8 mouse cellular contexts compared by ENCODE assay signal in genomic region chr11:33958713-33959112, GRCm38 (mm10). TPM values are rescaled to one million over a fixed set of nuclear protein-coding genes. Genes with fewer than 3 reads are reported as not detected.
DNase-seq lines count a peak whose midpoint lies in the region; ATAC-seq lines count a peak whose summit lies in the region.

No protein-coding gene starts in this region.

- peak; percentile 17 for DNase-seq in hindbrain, embryonic 10.5 days (ENCODE audit: low spot score)
- DNase-seq in hindbrain, embryonic 14.5 days (ENCODE audit: low spot score) = no peak
- DNase-seq in right cerebral cortex, postnatal 4 days = peak; percentile 60
- no peak for DNase-seq in right cerebral cortex, postnatal 25 days
- DNase-seq in adrenal gland, postnatal 25 days = peak; percentile 39
- peak; percentile 71 for DNase-seq in kidney, postnatal 10 days
- DNase-seq in thymus, postnatal 14 days = peak; percentile 73
- no peak for DNase-seq in cerebellum, adult 11-12 months

- ATAC-seq in hindbrain, embryonic 14.5 days (ENCODE audit: low FRiP score) = no peak

- no peak overlapping the region for H3K9ac ChIP-seq in hindbrain, embryonic 14.5 days

- WGBS in hindbrain, embryonic 10.5 days = 85% methylated on average over 8 of the region's 8 CpGs
- 88% methylated on average over 8 of the region's 8 CpGs for WGBS in hindbrain, embryonic 14.5 days

- H3K27ac ChIP-seq in hindbrain, embryonic 10.5 days = no peak overlapping the region
- H3K27ac ChIP-seq in hindbrain, embryonic 14.5 days = no peak overlapping the region

- H3K4me2 ChIP-seq in hindbrain, embryonic 14.5 days (replicated peaks) = no peak overlapping the region

- no peaks in the 10 kb centered on the region for H3K36me3 ChIP-seq in hindbrain, embryonic 10.5 days
- no peaks in the 10 kb centered on the region for H3K36me3 ChIP-seq in hindbrain, embryonic 14.5 days (replicated peaks; ENCODE audit: control insufficient read depth, insufficient read depth)

- peaks cover 13% of the 10 kb centered on the region for H3K4me1 ChIP-seq in hindbrain, embryonic 10.5 days (replicated peaks)
- 0 out of 2 replicates have a peak, but pooled peaks cover 6% of the 10 kb centered on the region for H3K4me1 ChIP-seq in hindbrain, embryonic 14.5 days (replicated peaks; ENCODE audit: control insufficient read depth, insufficient read depth, low read length)

- no peaks in the 10 kb centered on the region for H3K27me3 ChIP-seq in hindbrain, embryonic 10.5 days (ENCODE audit: insufficient read depth, poor library complexity, severe bottlenecking)
- no peaks in the 10 kb centered on the region for H3K27me3 ChIP-seq in hindbrain, embryonic 14.5 days (ENCODE audit: control insufficient read depth, insufficient read depth, low read length)

- H3K9me3 ChIP-seq in hindbrain, embryonic 10.5 days = no peaks in the 10 kb centered on the region
- no peaks in the 10 kb centered on the region for H3K9me3 ChIP-seq in hindbrain, embryonic 14.5 days (ENCODE audit: control insufficient read depth, low read length)

- no peak overlapping the region for H3K4me3 ChIP-seq in hindbrain, embryonic 10.5 days
- H3K4me3 ChIP-seq in hindbrain, embryonic 14.5 days (replicated peaks; ENCODE audit: low read length) = no peak overlapping the region

RNA-seq across cellular contexts. Expression of gene Kcnmb1, which starts 4.1 kb away (rescaled TPM):
- polyA plus RNA-seq in hindbrain, embryonic 10.5 days (2016; fragmentation: Nextera tagmentation; extraction: Ambion mirVana) = 0.20 and 0.26 TPM in 2 replicates
- 0.18 and 0.25 TPM in 2 replicates for polyA plus RNA-seq in hindbrain, embryonic 14.5 days (2014; fragmentation: Nextera tagmentation; extraction: Ambion mirVana)
- 0.15 and 0.19 TPM in 2 replicates for total RNA-seq in adrenal gland, postnatal 25 days (2021)

RNA-seq across cellular contexts. Expression of gene Kcnip1, which starts 34.2 kb away (rescaled TPM):
- polyA plus RNA-seq in hindbrain, embryonic 10.5 days (2016; fragmentation: Nextera tagmentation; extraction: Ambion mirVana) = 6.1 and 9.5 TPM in 2 replicates
- polyA plus RNA-seq in hindbrain, embryonic 14.5 days (2014; fragmentation: Nextera tagmentation; extraction: Ambion mirVana) = 110 and 126 TPM in 2 replicates
- total RNA-seq in adrenal gland, postnatal 25 days (2021) = 4.2 TPM in 2 replicates

Comparison
In these comparisons a context has a peak if more than half of its experiments do, and no peak if none do; other contexts are left out.
1. DNase-seq: peak in hindbrain, embryonic 10.5 days (single experiment), right cerebral cortex, postnatal 4 days (single experiment), adrenal gland, postnatal 25 days (single experiment), kidney, postnatal 10 days (single experiment) and thymus, postnatal 14 days (single experiment); none in hindbrain, embryonic 14.5 days (single experiment), right cerebral cortex, postnatal 25 days (single experiment) and cerebellum, adult 11-12 months (single experiment).
2. RNA of gene Kcnip1, which starts 34.2 kb away (polyA plus RNA-seq): 110 to 126 TPM in hindbrain, embryonic 14.5 days; 6.1 to 9.5 TPM in hindbrain, embryonic 10.5 days; every median in the first group is over 10 times any median in the second.